Mouse (Mus musculus) liver, embryonic 14.5 days (tissue): ENCODE results near the gene Lmntd2.

ENCODE experiments used
- CTCF ChIP-seq: IDR thresholded peaks from 2 replicates; pipeline ENCODE4 v1.5.1; 2016; ENCODE audit warnings: antibody characterized with exemption, low read depth, control low read depth
- EP300 ChIP-seq: IDR thresholded peaks from 2 replicates; pipeline ENCODE4 v1.6.1; 2016; ENCODE audit warnings: antibody characterized with exemption, low read depth

DNA sequence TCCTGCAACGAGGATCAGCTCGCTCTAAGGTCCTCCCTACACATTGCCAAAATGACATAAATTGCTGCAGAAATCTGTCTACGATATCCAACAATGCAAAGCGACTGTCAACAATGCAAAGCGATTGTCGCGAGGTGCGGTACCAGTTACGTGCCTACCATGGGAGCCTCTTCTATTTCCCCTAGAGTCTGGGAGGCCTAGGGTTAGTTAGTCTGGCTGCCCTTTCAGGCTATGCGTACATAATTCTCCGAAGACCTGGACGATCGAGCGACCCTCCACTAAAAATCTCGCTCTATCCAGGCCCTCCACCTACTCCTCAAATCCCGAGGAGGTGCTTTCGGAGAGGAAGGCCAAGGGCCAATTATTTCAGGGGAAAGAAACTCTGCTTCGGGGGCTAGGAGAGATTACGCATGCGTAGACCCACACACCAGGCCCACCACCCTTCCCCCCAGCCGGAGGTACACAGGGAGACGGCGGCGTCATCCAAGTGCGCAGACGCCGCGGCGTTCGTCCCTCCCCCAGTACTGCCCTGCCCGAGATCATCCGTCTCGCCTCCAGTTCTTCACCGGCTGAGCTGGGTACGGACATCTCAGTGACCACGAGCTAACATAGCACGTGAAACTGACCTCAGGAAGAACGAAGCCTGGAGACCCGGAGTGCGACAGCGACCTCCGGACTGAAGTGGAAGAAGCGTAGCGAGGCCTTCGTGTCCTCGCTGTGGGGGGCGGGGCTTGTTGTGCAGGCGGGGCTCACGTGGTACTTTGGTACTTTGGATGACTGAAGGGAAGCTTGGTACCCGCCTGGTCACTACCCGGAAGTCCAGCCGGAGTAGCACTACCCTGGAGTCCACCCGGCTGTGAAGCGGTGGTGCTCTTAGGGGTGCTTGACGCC lies 41.5 kb downstream of the Lmntd2 start, which contains the start of gene Rnh1:
- TF ChIP-seq EP300 (no peak), CTCF (no peak; the same call in 1 of the 2 replicates)
